ENCODE assay signal across 8 mouse cellular contexts in the genomic region with DNA sequence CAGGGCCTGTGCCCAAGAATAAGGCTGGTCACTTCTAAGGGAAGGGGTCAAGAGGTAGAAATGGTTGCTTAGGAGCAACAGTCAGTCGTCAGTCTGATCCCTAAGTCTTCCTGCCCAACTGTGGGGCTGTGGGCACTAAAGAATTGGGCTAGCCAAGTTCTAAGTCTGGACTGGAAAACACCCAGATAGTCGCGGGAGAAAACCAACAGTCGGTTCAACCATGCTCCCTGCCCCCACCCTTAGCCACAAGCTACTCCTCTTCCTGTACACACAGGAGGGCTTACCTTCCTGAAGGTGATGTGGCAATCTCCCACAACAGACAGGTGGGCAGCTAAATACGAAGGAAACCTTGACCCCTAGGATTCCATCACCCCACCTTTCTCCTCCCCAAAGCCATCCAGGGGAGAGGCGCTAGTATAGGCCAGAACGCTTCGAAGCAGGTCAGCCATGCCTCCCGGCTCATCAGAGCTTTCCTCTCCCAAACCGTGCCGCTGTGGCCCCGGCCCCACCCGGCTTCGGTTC. TPM values are rescaled to one million over a fixed set of nuclear protein-coding genes. Genes with fewer than 3 reads are reported as not detected.
DNase-seq lines count a peak whose midpoint lies in the region; ATAC-seq and TF ChIP-seq lines count a peak whose summit lies in the region.

No protein-coding gene starts in this region.

- H3K27me3 ChIP-seq in embryonic facial prominence, embryonic 14.5 days (replicated peaks; ENCODE audit: control insufficient read depth, insufficient read depth, low read length) = peaks cover 11% of the 10 kb centered on the region
- H3K27me3 ChIP-seq in intestine, embryonic 16.5 days (replicated peaks; ENCODE audit: control insufficient read depth, insufficient read depth, low read length) = no peaks in the 10 kb centered on the region
- H3K27me3 ChIP-seq in midbrain, embryonic 12.5 days = 0 out of 2 replicates have a peak, but pooled peaks cover 9% of the 10 kb centered on the region

- peak overlapping the region; percentile 94 for H3K27ac ChIP-seq in layer of hippocampus, adult 2 months
- no peak overlapping the region for H3K27ac ChIP-seq in embryonic facial prominence, embryonic 14.5 days (replicated peaks; ENCODE audit: low read depth, low read length)
- H3K27ac ChIP-seq in intestine, embryonic 16.5 days (ENCODE audit: low read length) = peak overlapping the region; percentile 19; the same call in 1 of the 2 replicates
- peak overlapping the region; percentile 86 for H3K27ac ChIP-seq in midbrain, embryonic 12.5 days (replicated peaks)

- no peak for DNase-seq in layer of hippocampus, adult 2 months (ENCODE audit: low spot score in 2 of 2)
- no peak for DNase-seq in layer of hippocampus, adult 9-11 months
- DNase-seq in T-cell, adult 2 months (ENCODE audit: low spot score) = peak; percentile 76
- DNase-seq in embryonic facial prominence, embryonic 14.5 days (ENCODE audit: low spot score) = no peak
- peak; percentile 80 for DNase-seq in thymus, postnatal 4 days
- DNase-seq in gastrocnemius, postnatal 10 days = no peak

- peak overlapping the region; percentile 99 for H3K4me2 ChIP-seq in embryonic facial prominence, embryonic 14.5 days (ENCODE audit: low read depth, low read length)
- H3K4me2 ChIP-seq in intestine, embryonic 16.5 days (ENCODE audit: low read depth, low read length) = peak overlapping the region; percentile 98
- peak overlapping the region; percentile 91 for H3K4me2 ChIP-seq in midbrain, embryonic 12.5 days (replicated peaks)

- no peaks in the 10 kb centered on the region for H3K9me3 ChIP-seq in embryonic facial prominence, embryonic 14.5 days (ENCODE audit: control insufficient read depth, low read length)
- no peaks in the 10 kb centered on the region for H3K9me3 ChIP-seq in intestine, embryonic 16.5 days (ENCODE audit: control insufficient read depth, low read length)
- no peaks in the 10 kb centered on the region for H3K9me3 ChIP-seq in midbrain, embryonic 12.5 days

- peak overlapping the region; percentile 76 for H3K4me3 ChIP-seq in layer of hippocampus, adult 2 months
- peak overlapping the region; percentile 74 for H3K4me3 ChIP-seq in embryonic facial prominence, embryonic 14.5 days (ENCODE audit: low read depth, low read length)
- peak overlapping the region; percentile 73 for H3K4me3 ChIP-seq in intestine, embryonic 16.5 days (ENCODE audit: low read length)
- peak overlapping the region; percentile 90 for H3K4me3 ChIP-seq in midbrain, embryonic 12.5 days

- H3K4me1 ChIP-seq in embryonic facial prominence, embryonic 14.5 days (ENCODE audit: control insufficient read depth, insufficient read depth, low read length) = peaks cover 19% of the 10 kb centered on the region
- peaks cover 11% of the 10 kb centered on the region for H3K4me1 ChIP-seq in intestine, embryonic 16.5 days (ENCODE audit: control insufficient read depth, insufficient read depth, low read length)
- peaks cover 34% of the 10 kb centered on the region for H3K4me1 ChIP-seq in midbrain, embryonic 12.5 days

- no peak for ATAC-seq in embryonic facial prominence, embryonic 14.5 days (ENCODE audit: low read depth)
- peak; percentile 7; the same call in 1 of the 2 replicates for ATAC-seq in intestine, embryonic 16.5 days
- peak; percentile 0; the same call in 1 of the 2 replicates for ATAC-seq in midbrain, embryonic 12.5 days (ENCODE audit: low FRiP score, low read depth)

- peak overlapping the region; percentile 63 for H3K9ac ChIP-seq in embryonic facial prominence, embryonic 14.5 days (ENCODE audit: low read depth, low read length)
- peak overlapping the region; percentile 73 for H3K9ac ChIP-seq in intestine, embryonic 16.5 days (ENCODE audit: low read depth, low read length)
- peak overlapping the region; percentile 90 for H3K9ac ChIP-seq in midbrain, embryonic 12.5 days (replicated peaks)

- H3K36me3 ChIP-seq in embryonic facial prominence, embryonic 14.5 days (ENCODE audit: control insufficient read depth, insufficient read depth, low read length) = no peaks in the 10 kb centered on the region
- H3K36me3 ChIP-seq in intestine, embryonic 16.5 days (ENCODE audit: control insufficient read depth, insufficient read depth, low read length) = no peaks in the 10 kb centered on the region
- H3K36me3 ChIP-seq in midbrain, embryonic 12.5 days = no peaks in the 10 kb centered on the region

- WGBS in embryonic facial prominence, embryonic 14.5 days = 7% methylated on average over 11 of the region's 14 CpGs
- 13% methylated on average over 14 of the region's 14 CpGs for WGBS in intestine, embryonic 16.5 days
- WGBS in midbrain, embryonic 12.5 days = 4% methylated on average over 14 of the region's 14 CpGs

- TF ChIP-seq CTCF in layer of hippocampus, adult 2 months (conservative IDR thresholded peaks at IDR 0.05) = no peak

RNA-seq across cellular contexts. Expression of gene Cyfip2, which starts 1.4 kb away (rescaled TPM):
- total RNA-seq in layer of hippocampus, adult 2 months (2021) = 100 to 1,000 TPM; 530 to 540 TPM
- polyA plus RNA-seq in embryonic facial prominence, embryonic 14.5 days (2014; fragmentation: Nextera tagmentation; extraction: Ambion mirVana) = 13.4 TPM in 2 replicates
- 5.2 and 5.7 TPM in 2 replicates for polyA plus RNA-seq in intestine, embryonic 16.5 days (2015; fragmentation: Nextera tagmentation; extraction: Ambion mirVana)
- polyA plus RNA-seq in midbrain, embryonic 12.5 days (2016; fragmentation: Nextera tagmentation; extraction: Ambion mirVana) = 59.1 and 59.5 TPM in 2 replicates
- 1 to 10 TPM in 1 of 2 experiments, under 1 TPM in 1; 0.87 to 4.3 TPM for total RNA-seq in gastrocnemius, postnatal 10 days (2021)

Comparison
In these comparisons a context has a peak if more than half of its experiments do, and no peak if none do; other contexts are left out.
1. DNase-seq: peak in T-cell, adult 2 months (single experiment) and thymus, postnatal 4 days (single experiment); none in layer of hippocampus, adult 2 months (0 of 2), layer of hippocampus, adult 9-11 months (single experiment), embryonic facial prominence, embryonic 14.5 days (single experiment) and gastrocnemius, postnatal 10 days (single experiment).
2. Peak in every context shown above with its lines, with median percentiles within 50 percentile points of each other: H3K4me3 ChIP-seq, H3K4me2 ChIP-seq and H3K9ac ChIP-seq.